Mouse (Mus musculus) cortical plate, adult 2 months (tissue): ENCODE results near the gene Cnn2. TPM values are rescaled to one million over a fixed set of nuclear protein-coding genes. Genes with fewer than 3 reads are reported as not detected.
"Not testable (repeated sequence)": the region's sequence is repeated elsewhere in the genome, so short reads cannot be mapped to it uniquely, and the experiment has no call there.

Source experiments
- H3K27ac ChIP-seq: fragments of 200-500 bp; 2 replicates; pipeline ENCODE4 v1.5.1; 2012; ENCODE audit warnings: low read length, control low read depth, inconsistent platforms; ENCODE audit not compliant: insufficient read depth
- H3K4me1 ChIP-seq: fragments of 200-500 bp; 2 replicates; pipeline ENCODE4 v1.6.1; 2011; ENCODE audit warnings: low read length; ENCODE audit not compliant: control insufficient read depth, insufficient read depth
- H3K4me3 ChIP-seq: fragments of 200-500 bp; 2 replicates; pipeline ENCODE4 v1.5.1; 2011; ENCODE audit warnings: mild to moderate bottlenecking, low read length, control low read depth; ENCODE audit not compliant: insufficient read depth
- CTCF ChIP-seq: fragments of 200-500 bp; IDR thresholded peaks from 2 replicates; pipeline ENCODE4 v1.5.1; 2011; ENCODE audit warnings: mild to moderate bottlenecking, control low read depth, low read length; ENCODE audit not compliant: insufficient read depth; ENCODE audit errors: extremely low read depth
- POLR2A ChIP-seq: fragments of 200-500 bp; IDR thresholded peaks from 2 replicates; pipeline ENCODE4 v1.6.1; 2011; ENCODE audit warnings: mild to moderate bottlenecking, low read length, control low read depth; ENCODE audit not compliant: insufficient read depth; ENCODE audit errors: extremely low read depth
- polyA plus RNA-seq: library from polyadenylated mRNA; depleted of rRNA; stranded (reverse); fragments of >200 nt; gene quantifications from 2 replicates; pipeline ENCODE4 v1.2.3, GENCODE M21; 2012

Cnn2 gene
- polyA plus RNA-seq, 1 experiment: 9.0 TPM

DNA sequence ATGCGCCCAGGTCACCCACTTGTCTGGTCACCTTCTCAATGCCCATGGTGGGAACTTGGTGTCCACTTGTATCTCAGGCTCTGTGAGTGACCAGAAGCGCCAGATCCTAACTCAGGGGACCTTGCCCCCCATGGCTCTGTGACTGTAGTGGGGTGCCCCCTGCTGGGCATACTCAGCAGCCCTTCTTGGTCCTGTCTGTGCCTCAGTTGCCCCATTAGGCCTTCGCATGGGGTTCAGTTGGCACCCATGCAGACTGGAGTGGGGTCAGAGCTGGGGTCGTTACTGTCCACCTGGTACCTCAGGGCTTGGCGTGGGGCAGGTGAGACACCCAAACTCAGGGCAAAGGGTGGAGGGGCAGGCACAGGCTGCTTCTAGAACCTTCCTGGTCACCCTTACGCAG is 34.4 kb upstream of the Cnn2 start:
- Histone ChIP-seq H3K4me1 (no peaks in the 10 kb centered on the region), H3K4me3 (no peak overlapping the region), H3K27ac (no peak overlapping the region)
- peak; percentile 54 for TF ChIP-seq CTCF
- TF ChIP-seq POLR2A: no peak

GRCm38 (mm10) chr10:79955691-79956090 is 32.7 kb upstream of the Cnn2 start:
- TF ChIP-seq POLR2A (no peak), CTCF (no peak)
- Histone ChIP-seq H3K4me1 (no peaks in the 10 kb centered on the region), H3K4me3 (no peak overlapping the region), H3K27ac (no peak overlapping the region)

DNA sequence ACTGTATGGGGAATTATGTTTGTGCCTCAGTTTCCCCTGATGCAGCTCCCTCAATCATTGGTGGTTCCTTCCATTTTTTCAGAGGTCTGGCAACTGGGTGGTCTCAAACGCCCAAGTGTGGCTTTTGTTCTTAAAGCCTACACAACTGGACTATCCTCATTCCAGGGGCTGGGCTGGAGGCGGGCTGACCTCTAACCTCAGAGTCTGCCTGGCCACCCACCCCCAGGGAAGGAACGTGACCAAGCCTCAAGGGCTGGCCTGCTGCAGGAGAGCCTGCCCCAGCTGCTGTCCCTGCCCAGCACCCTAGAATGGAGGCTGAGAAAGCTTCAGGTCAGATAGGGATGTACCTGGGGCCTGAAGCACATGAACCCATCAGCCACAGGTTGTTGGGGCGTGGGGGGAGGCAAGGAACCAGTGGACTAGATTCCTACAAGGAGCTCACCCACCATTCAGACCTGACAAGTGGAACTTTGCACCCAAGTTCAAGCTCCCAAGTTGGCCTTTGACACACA is 31.7 kb upstream of the Cnn2 start:
- 0 out of 2 replicates have a peak, but pooled peaks cover 2% of the 10 kb centered on the region for H3K4me1 ChIP-seq
- H3K4me3 ChIP-seq: no peak overlapping the region
- no peak for TF ChIP-seq POLR2A
- TF ChIP-seq CTCF: no peak
- H3K27ac ChIP-seq: no peak overlapping the region

GRCm38 (mm10) chr10:79958140-79958816 is 30.1 kb upstream of the Cnn2 start:
- Histone ChIP-seq H3K4me1 (0 out of 2 replicates have a peak, but pooled peaks cover 2% of the 10 kb centered on the region), H3K27ac (no peak overlapping the region), H3K4me3 (no peak overlapping the region)
- peak; percentile 90 for TF ChIP-seq CTCF
- no peak for TF ChIP-seq POLR2A

- H3K4me3 ChIP-seq, H3K4me1 ChIP-seq, H3K27ac ChIP-seq: not testable (repeated sequence)
Observed at GRCm38 (mm10) chr10:79959412-79959811, 29.0 kb upstream of the Cnn2 start.

DNA sequence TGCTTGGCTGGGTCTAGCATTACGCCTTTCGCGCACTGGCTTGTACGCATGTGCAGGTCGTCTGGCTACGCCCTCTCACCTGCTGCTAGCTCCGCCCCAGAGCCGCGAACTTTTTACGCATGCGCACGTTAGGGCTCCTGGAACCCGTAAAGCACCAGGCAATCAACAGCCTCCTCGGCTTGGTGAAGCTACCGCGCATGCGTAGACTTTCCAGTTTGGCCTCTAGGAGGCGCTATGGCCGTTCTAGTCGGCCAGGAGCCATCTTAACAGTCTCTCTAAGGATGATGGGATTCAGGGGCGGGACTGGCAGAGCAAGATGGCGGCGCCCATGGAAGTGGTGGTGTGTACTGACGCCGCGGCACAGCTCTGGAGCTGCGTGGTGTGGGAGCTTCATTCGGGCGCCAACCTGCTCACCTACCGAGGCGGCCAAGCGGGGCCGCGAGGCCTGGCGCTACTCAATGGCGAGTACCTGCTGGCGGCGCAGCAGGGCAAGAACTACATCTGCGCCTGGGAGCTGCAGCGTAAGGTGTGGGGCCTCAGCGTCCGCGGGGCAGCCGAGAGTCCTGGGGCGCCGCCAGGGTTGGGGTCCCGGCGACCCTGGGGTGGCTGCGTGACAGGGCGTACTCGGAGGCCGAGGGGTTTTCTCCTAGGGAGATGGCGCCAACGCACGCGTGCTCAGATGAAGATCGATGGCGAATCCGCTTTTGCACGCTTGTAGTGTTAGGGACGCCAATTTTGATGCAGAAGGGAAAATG is 28.4 kb upstream of the Cnn2 start, which contains the start of gene Wdr18:
Wdr18 (plus strand) TSS at position 306 of the 755 bp plus-strand sequence.
- Histone ChIP-seq H3K4me1 (0 out of 2 replicates have a peak, but pooled peaks cover 2% of the 10 kb centered on the region), H3K27ac (no peak within 1 kb of the TSS), H3K4me3 (peak within 1 kb of the TSS; percentile 45)
- peak; percentile 97 for TF ChIP-seq CTCF
- peak; percentile 69; the same call in 1 of the 2 replicates for TF ChIP-seq POLR2A

DNA sequence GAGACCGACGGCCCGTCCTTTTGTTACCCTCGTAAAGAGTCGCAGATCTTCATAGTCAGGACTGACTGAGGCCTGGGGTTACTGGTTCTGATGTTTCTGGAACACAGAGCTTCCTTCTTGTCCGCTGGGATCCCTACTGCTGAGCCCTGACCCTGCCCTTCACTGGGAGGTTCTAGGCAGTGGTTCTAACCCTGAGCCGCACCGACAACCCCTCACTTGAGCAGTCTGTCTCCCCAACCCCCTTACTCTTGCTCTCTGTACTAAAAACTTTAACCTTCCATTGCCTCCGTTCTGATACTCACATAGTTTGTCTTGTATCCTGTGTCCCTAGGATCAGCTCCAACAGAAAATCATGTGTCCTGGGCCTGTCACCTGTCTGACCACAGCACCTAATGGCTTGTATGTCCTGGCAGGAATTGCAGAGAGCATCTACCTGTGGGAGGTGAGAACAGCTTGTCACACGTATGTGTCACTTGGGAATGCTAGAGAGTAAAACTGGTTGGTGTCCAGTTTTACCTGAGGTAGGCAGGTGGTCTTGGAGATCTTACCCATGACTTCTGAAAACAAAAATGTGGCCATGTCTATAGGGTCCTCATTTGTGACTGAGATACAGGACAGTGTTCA is 27.6 kb upstream of the Cnn2 start:
- Histone ChIP-seq H3K4me3 (peak overlapping the region; percentile 45), H3K4me1 (0 out of 2 replicates have a peak, but pooled peaks cover 2% of the 10 kb centered on the region), H3K27ac (no peak overlapping the region)
- no peak for TF ChIP-seq CTCF
- no peak for TF ChIP-seq POLR2A

DNA sequence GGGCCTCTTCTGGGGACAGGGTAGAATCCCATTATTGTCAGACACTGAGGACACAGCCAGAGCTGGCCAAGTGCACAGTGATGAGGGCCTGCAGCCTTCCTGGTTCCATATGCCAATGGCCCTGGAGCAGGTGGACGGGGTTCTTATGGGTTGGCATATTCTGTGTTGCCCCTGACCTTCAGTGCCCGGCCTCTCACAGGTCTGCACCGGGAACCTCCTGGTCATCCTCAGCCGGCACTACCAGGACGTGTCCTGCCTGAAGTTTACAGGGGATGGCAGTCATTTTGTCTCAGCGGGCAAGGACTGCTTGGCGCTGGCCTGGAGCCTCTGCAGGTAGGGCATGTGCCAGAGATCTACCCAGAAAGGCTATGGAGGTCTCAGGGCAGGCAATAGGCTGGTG is 23.7 kb upstream of the Cnn2 start:
- Histone ChIP-seq H3K27ac (no peak overlapping the region), H3K4me3 (no peak overlapping the region), H3K4me1 (0 out of 2 replicates have a peak, but pooled peaks cover 2% of the 10 kb centered on the region)
- no peak for TF ChIP-seq POLR2A
- TF ChIP-seq CTCF: no peak

DNA sequence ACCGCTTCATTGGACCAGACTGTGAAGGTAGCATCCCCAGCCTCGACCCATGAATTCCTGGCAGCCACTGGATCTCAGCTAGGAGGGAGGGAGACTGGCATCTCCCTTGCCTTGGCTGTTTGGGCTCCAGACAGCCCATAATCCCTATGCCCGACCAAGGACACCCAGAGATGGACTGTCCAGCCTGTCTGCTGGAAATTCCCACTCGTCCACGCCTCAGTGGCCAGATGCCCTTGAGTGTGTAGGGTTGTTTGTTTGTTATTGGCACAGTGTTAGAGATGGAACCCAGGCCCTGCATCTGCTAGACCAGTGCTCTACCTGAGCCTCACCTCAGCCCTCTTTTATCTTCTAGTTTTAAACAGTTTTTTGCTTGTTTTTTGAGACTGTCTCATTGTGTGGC is 23.1 kb upstream of the Cnn2 start:
- TF ChIP-seq POLR2A (no peak), CTCF (no peak)

More for the DNA sequence above, 23.1 kb upstream of the Cnn2 start:
- H3K4me1 ChIP-seq: 0 out of 2 replicates have a peak, but pooled peaks cover 2% of the 10 kb centered on the region
- no peak overlapping the region for H3K27ac ChIP-seq
- H3K4me3 ChIP-seq: no peak overlapping the region
